Mouse (Mus musculus) midbrain, embryonic 11.5 days (tissue): ENCODE measurements around the gene Eddm3b. TPM values are rescaled to one million over a fixed set of nuclear protein-coding genes. Genes with fewer than 3 reads are reported as not detected.

ENCODE experiments used
- ATAC-seq: fragments of 200-750 bp; cut with Nextera tagmentation; 2 replicates; pipeline ENCODE4 v1.8.0; 2017; ENCODE audit warnings: moderate TSS enrichment, moderate library complexity; ENCODE audit not compliant: low FRiP score
- DNase-seq: peaks from one replicate; pipeline ENCODE4 v3.0.0; 2015; ENCODE audit warnings: low spot score; ENCODE audit errors: missing footprints
- H3K27ac ChIP-seq: fragments of 300-500 bp; sonication (generic); 2 replicates; pipeline ENCODE4 v1.5.1; 2014; ENCODE audit warnings: low read depth, low read length
- H3K27me3 ChIP-seq: fragments of 300-500 bp; sonication (generic); 2 replicates; pipeline ENCODE4 v1.6.1; 2014; ENCODE audit warnings: mild to moderate bottlenecking, low read length, moderate library complexity, mixed read lengths; ENCODE audit not compliant: control insufficient read depth, insufficient read depth
- H3K36me3 ChIP-seq: fragments of 300-500 bp; sonication (generic); 2 replicates; pipeline ENCODE4 v1.6.1; 2014; ENCODE audit warnings: mild to moderate bottlenecking, low read length, moderate library complexity, mixed read lengths; ENCODE audit not compliant: control insufficient read depth, insufficient read depth
- H3K4me1 ChIP-seq: fragments of 300-500 bp; sonication (generic); 2 replicates; pipeline ENCODE4 v1.6.1; 2014; ENCODE audit warnings: low read length; ENCODE audit not compliant: control insufficient read depth, insufficient read depth
- H3K4me2 ChIP-seq: fragments of 300-500 bp; sonication (generic); 2 replicates; pipeline ENCODE4 v1.6.1; 2014; ENCODE audit warnings: mild to moderate bottlenecking, moderate library complexity
- H3K4me3 ChIP-seq: fragments of 300-500 bp; sonication (generic); 2 replicates; pipeline ENCODE4 v1.5.1; 2014; ENCODE audit warnings: low read depth, low read length
- H3K9ac ChIP-seq: fragments of 300-500 bp; sonication (generic); 2 replicates; pipeline ENCODE4 v1.6.1; 2014; ENCODE audit warnings: low read length
- H3K9me3 ChIP-seq: fragments of 300-500 bp; sonication (generic); 2 replicates; pipeline ENCODE4 v1.6.1; 2016; ENCODE audit warnings: low read length; ENCODE audit not compliant: control insufficient read depth
- WGBS: fragments of 180-500 bp; shearing (Covaris S2); extraction: QIAGEN DNeasy Blood & Tissue Kit; methylation state at CpG from one replicate; pipeline ENCODE4 v1.1.7; 2014; 5-methylcytosine and 5-hydroxymethylcytosine counted together
- polyA plus RNA-seq: library from polyadenylated mRNA; unstranded; fragments of >200 nt; fragmentation: Nextera tagmentation; extraction: Ambion mirVana; gene quantifications from 2 replicates; pipeline ENCODE4 v1.2.1, GENCODE M21; 2014

Gene Eddm3b
- polyA plus RNA-seq, 1 experiment from 2014 or later: not detected

GRCm38 (mm10) chr14:51085911-51086310, 28.3 kb upstream of the Eddm3b start:
- Histone ChIP-seq H3K9ac (no peak overlapping the region), H3K9me3 (no peaks in the 10 kb centered on the region), H3K27ac (no peak overlapping the region), H3K4me2 (no peak overlapping the region), H3K4me3 (no peak overlapping the region), H3K36me3 (no peaks in the 10 kb centered on the region), H3K4me1 (peaks cover 9% of the 10 kb centered on the region), H3K27me3 (no peaks in the 10 kb centered on the region)
- DNase-seq (no peak), ATAC-seq (no peak)
- 78% methylated on average over 4 of the region's 4 CpGs for WGBS

GRCm38 (mm10) chr14:51087762-51088161, 26.5 kb upstream of the Eddm3b start:
- Histone ChIP-seq H3K27me3 (no peaks in the 10 kb centered on the region), H3K4me3 (peak overlapping the region; percentile 52), H3K27ac (no peak overlapping the region), H3K36me3 (no peaks in the 10 kb centered on the region), H3K4me2 (peak overlapping the region; percentile 66), H3K9ac (peak overlapping the region; percentile 51; the same call in 1 of the 2 replicates), H3K9me3 (no peaks in the 10 kb centered on the region), H3K4me1 (peaks cover 9% of the 10 kb centered on the region)
- no peak for ATAC-seq
- no peak for DNase-seq
- WGBS: 12% methylated on average over 9 of the region's 9 CpGs

GRCm38 (mm10) chr14:51088166-51088969, 25.9 kb upstream of the Eddm3b start:
- WGBS: under 1% methylated on average over 23 of the region's 23 CpGs
- no peaks in the 10 kb centered on the region for H3K27me3 ChIP-seq
- peaks cover 4% of the 10 kb centered on the region for H3K4me1 ChIP-seq
- H3K27ac ChIP-seq: peak overlapping the region; percentile 5; the same call in 1 of the 2 replicates
- H3K4me2 ChIP-seq: peak overlapping the region; percentile 66
- H3K36me3 ChIP-seq: no peaks in the 10 kb centered on the region
- peak overlapping the region; percentile 51 for H3K9ac ChIP-seq
- peak overlapping the region; percentile 52 for H3K4me3 ChIP-seq
- peak; percentile 99 for DNase-seq
- peak; percentile 43 for ATAC-seq
- H3K9me3 ChIP-seq: no peaks in the 10 kb centered on the region

- peak overlapping the region; percentile 62 for H3K9ac ChIP-seq
- H3K4me2 ChIP-seq: peak overlapping the region; percentile 66
- no peaks in the 10 kb centered on the region for H3K36me3 ChIP-seq
- H3K27ac ChIP-seq: peak overlapping the region; percentile 5; the same call in 1 of the 2 replicates
- H3K4me3 ChIP-seq: peak overlapping the region; percentile 52
- no peaks in the 10 kb centered on the region for H3K4me1 ChIP-seq
- peak; percentile 100 for DNase-seq
- no peaks in the 10 kb centered on the region for H3K27me3 ChIP-seq
- peak; percentile 93 for ATAC-seq
- H3K9me3 ChIP-seq: no peaks in the 10 kb centered on the region
- WGBS: under 1% methylated on average over 34 of the region's 34 CpGs
These were observed 25.1 kb upstream of the Eddm3b start for GRCm38 (mm10) chr14:51088970-51089673.

- 1% methylated on average over 15 of the region's 15 CpGs for WGBS
- no peaks in the 10 kb centered on the region for H3K27me3 ChIP-seq
- H3K27ac ChIP-seq: peak overlapping the region; percentile 62; the same call in 1 of the 2 replicates
- H3K4me2 ChIP-seq: peak overlapping the region; percentile 66
- no peaks in the 10 kb centered on the region for H3K9me3 ChIP-seq
- H3K9ac ChIP-seq: peak overlapping the region; percentile 62
- DNase-seq (no peak), ATAC-seq (peak; percentile 26)
- no peaks in the 10 kb centered on the region for H3K4me1 ChIP-seq
- no peaks in the 10 kb centered on the region for H3K36me3 ChIP-seq
- H3K4me3 ChIP-seq: peak overlapping the region; percentile 52
These were observed 24.6 kb upstream of the Eddm3b start for GRCm38 (mm10) chr14:51089674-51090076.

GRCm38 (mm10) chr14:51090077-51090781, 24.0 kb upstream of the Eddm3b start:
- H3K9me3 ChIP-seq: no peaks in the 10 kb centered on the region
- 0% methylated on average over 27 of the region's 27 CpGs for WGBS
- DNase-seq (peak; percentile 99), ATAC-seq (peak; percentile 63)
- no peaks in the 10 kb centered on the region for H3K36me3 ChIP-seq
- no peaks in the 10 kb centered on the region for H3K4me1 ChIP-seq
- H3K27me3 ChIP-seq: no peaks in the 10 kb centered on the region
- H3K4me2 ChIP-seq: peak overlapping the region; percentile 66
- peak overlapping the region; percentile 52 for H3K4me3 ChIP-seq
- peak overlapping the region; percentile 62; the same call in 1 of the 2 replicates for H3K27ac ChIP-seq
- H3K9ac ChIP-seq: peak overlapping the region; percentile 62

- peak; percentile 94 for DNase-seq
- peak within 1 kb of the TSS; percentile 62 for H3K9ac ChIP-seq
- no peaks in the 10 kb centered on the region for H3K27me3 ChIP-seq
- H3K4me2 ChIP-seq: peak within 1 kb of the TSS; percentile 66
- peak; percentile 28 for ATAC-seq
- H3K27ac ChIP-seq: peak within 1 kb of the TSS; percentile 62; the same call in 1 of the 2 replicates
- H3K9me3 ChIP-seq: no peaks in the 10 kb centered on the region
- H3K36me3 ChIP-seq: no peaks in the 10 kb centered on the region
- no peaks in the 10 kb centered on the region for H3K4me1 ChIP-seq
- peak within 1 kb of the TSS; percentile 52 for H3K4me3 ChIP-seq
- 11% methylated on average over 33 of the region's 33 CpGs for WGBS
These were observed 23.0 kb upstream of the Eddm3b start, which contains the start of the genes Rnase4 and Ang for GRCm38 (mm10) chr14:51090921-51091900. Gene Rnase4, plus strand, starts transcription at chr14:51091077. Gene Ang, plus strand, starts transcription at chr14:51091150.

- no peaks in the 10 kb centered on the region for H3K27me3 ChIP-seq
- H3K27ac ChIP-seq: no peak overlapping the region
- H3K36me3 ChIP-seq: no peaks in the 10 kb centered on the region
- ATAC-seq: no peak
- no peak overlapping the region for H3K4me2 ChIP-seq
- 55% methylated on average over 8 of the region's 8 CpGs for WGBS
- H3K9me3 ChIP-seq: no peaks in the 10 kb centered on the region
- H3K4me3 ChIP-seq: no peak overlapping the region
- DNase-seq: no peak
- H3K4me1 ChIP-seq: no peaks in the 10 kb centered on the region
- no peak overlapping the region for H3K9ac ChIP-seq
These were observed 22.1 kb upstream of the Eddm3b start for GRCm38 (mm10) chr14:51092073-51092620.
